Comparison of ENCODE assay signal across 9 mouse cellular contexts in the genomic region with DNA sequence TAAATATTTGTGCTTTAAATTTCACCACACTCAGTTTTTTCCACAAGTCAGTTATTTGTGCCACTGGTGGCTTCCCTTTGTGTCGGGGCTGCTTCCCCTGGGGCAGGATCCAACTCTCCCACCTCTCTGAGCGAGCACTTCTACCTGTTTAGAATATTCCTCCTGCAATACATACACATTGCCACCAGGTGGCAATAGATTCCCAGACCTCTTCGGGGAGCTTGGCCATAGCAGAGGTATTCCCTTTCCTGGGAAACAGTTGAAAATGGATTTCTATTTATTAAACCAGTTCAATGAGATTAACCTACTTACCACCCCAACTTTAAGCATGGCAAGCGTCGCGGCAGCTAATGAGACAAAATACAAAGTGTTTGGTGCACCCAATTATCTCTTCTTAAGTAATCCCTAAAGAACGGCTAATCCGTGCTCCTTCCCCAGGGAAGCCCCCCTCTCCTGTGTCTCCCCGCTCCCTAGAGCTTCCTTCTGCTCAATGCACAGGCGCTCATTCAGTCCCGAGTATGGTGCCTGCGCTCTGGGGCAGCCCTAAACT.
DNase-seq lines count a peak whose midpoint lies in the region; ATAC-seq and TF ChIP-seq lines count a peak whose summit lies in the region.
"Had no signal": no experiment of that assay in that cellular context is flagged by ENCODE, and none has a peak within 500 bp of the region (broad histone marks: within the 10 kb centered on the region; RNA-seq: fewer than 3 reads in every experiment).

No protein-coding gene starts in this region.

- no peak overlapping the region for H3K4me2 ChIP-seq in liver, embryonic 14.5 days (ENCODE audit: low read depth)
- no peak overlapping the region for H3K4me2 ChIP-seq in forebrain, embryonic 12.5 days
- H3K4me2 ChIP-seq: liver, embryonic 15.5 days had no signal

- no peaks in the 10 kb centered on the region for H3K27me3 ChIP-seq in liver, embryonic 14.5 days (ENCODE audit: control insufficient read depth, insufficient read depth, low read length)
- peaks cover 61% of the 10 kb centered on the region for H3K27me3 ChIP-seq in forebrain, embryonic 12.5 days

- no peaks in the 10 kb centered on the region for H3K36me3 ChIP-seq in liver, embryonic 14.5 days (replicated peaks; ENCODE audit: control insufficient read depth, insufficient read depth, low read depth)
- H3K36me3 ChIP-seq in forebrain, embryonic 12.5 days (replicated peaks), result no peaks in the 10 kb centered on the region
- H3K36me3 ChIP-seq: liver, embryonic 15.5 days had no signal

- no peak for TF ChIP-seq EP300 in liver, embryonic 14.5 days (IDR thresholded peaks at IDR 0.05; ENCODE audit: low read depth)

- no peaks in the 10 kb centered on the region for H3K4me1 ChIP-seq in liver, embryonic 14.5 days (replicated peaks; ENCODE audit: control insufficient read depth in 2 of 2, insufficient read depth in 2 of 2, low read length in 1 of 2)
- no peaks in the 10 kb centered on the region for H3K4me1 ChIP-seq in bone marrow macrophage, adult 2 months (ENCODE audit: control insufficient read depth, insufficient read depth, low read length)
- peaks cover 12% of the 10 kb centered on the region for H3K4me1 ChIP-seq in forebrain, embryonic 12.5 days
- H3K4me1 ChIP-seq: liver, embryonic 15.5 days had no signal

- no peak overlapping the region for H3K27ac ChIP-seq in liver, embryonic 14.5 days
- no peak overlapping the region for H3K27ac ChIP-seq in bone marrow macrophage, adult 2 months (ENCODE audit: insufficient read depth, low read depth, low read length)
- no peak overlapping the region for H3K27ac ChIP-seq in forebrain, embryonic 12.5 days
- H3K27ac ChIP-seq: liver, embryonic 15.5 days had no signal

- no peak for ATAC-seq in liver, embryonic 14.5 days (ENCODE audit: insufficient read depth)
- peak; percentile 33; the same call in 1 of the 2 replicates for ATAC-seq in forebrain, embryonic 12.5 days (ENCODE audit: low FRiP score)
- ATAC-seq in megakaryocyte, adult 5-6 weeks (ENCODE audit: poor library complexity, severe bottlenecking), result peak; percentile 64; the same call in 1 of the 2 replicates

- 23% methylated on average over 12 of the region's 12 CpGs for WGBS in liver, embryonic 14.5 days (ENCODE audit: insufficient replicate concordance)
- WGBS in forebrain, embryonic 12.5 days, result 2% methylated on average over 12 of the region's 12 CpGs

- no peaks in the 10 kb centered on the region for H3K9me3 ChIP-seq in liver, embryonic 14.5 days (ENCODE audit: control insufficient read depth, low read length)
- H3K9me3 ChIP-seq in forebrain, embryonic 12.5 days, result no peaks in the 10 kb centered on the region
- H3K9me3 ChIP-seq: liver, embryonic 15.5 days had no signal

- H3K4me3 ChIP-seq in liver, embryonic 14.5 days (ENCODE audit: insufficient read depth in 1 of 2, low read depth in 2 of 2, low read length in 2 of 2), result no peak overlapping the region
- no peak overlapping the region for H3K4me3 ChIP-seq in bone marrow macrophage, adult 2 months (ENCODE audit: insufficient read depth, low read length)
- H3K4me3 ChIP-seq in forebrain, embryonic 12.5 days (replicated peaks), result no peak overlapping the region
- H3K4me3 ChIP-seq: liver, embryonic 15.5 days had no signal

- H3K9ac ChIP-seq in liver, embryonic 14.5 days (replicated peaks), result no peak overlapping the region
- no peak overlapping the region for H3K9ac ChIP-seq in forebrain, embryonic 12.5 days
- H3K9ac ChIP-seq: liver, embryonic 15.5 days had no signal

- peak in 1 of 3 experiments; percentile 2 for DNase-seq in liver, embryonic 14.5 days (ENCODE audit: low read depth in 3 of 3, low spot score in 3 of 3)
- no peak for DNase-seq in liver
- no peak for DNase-seq in spleen, postnatal 36 days (ENCODE audit: low spot score in 2 of 2)
- no peak for DNase-seq in urinary bladder, adult 2 months (ENCODE audit: low spot score)
- DNase-seq in urinary bladder, postnatal 14 days (ENCODE audit: low spot score), result no peak

- TF ChIP-seq POLR2A in bone marrow macrophage, adult 2 months (IDR thresholded peaks at IDR 0.05; ENCODE audit: borderline replicate concordance, low read depth, low read length), result no peak

- TF ChIP-seq CTCF in liver, embryonic 14.5 days (IDR thresholded peaks at IDR 0.05; ENCODE audit: low read depth), result peak; percentile 71
- TF ChIP-seq CTCF in bone marrow macrophage, adult 2 months (IDR thresholded peaks at IDR 0.05; ENCODE audit: low read depth, low read length), result peak; percentile 18; the same call in 1 of the 2 replicates
